Mouse (Mus musculus) spleen, postnatal 14 days (tissue): Measurements from ENCODE around the gene A630089N07Rik.
"Not testable (repeated sequence)": the region's sequence is repeated elsewhere in the genome, so short reads cannot be mapped to it uniquely, and the experiment has no call there.

Experiments used
- DNase-seq, 2 experiments: peaks; one replicate each; pipeline ENCODE4 v3.0.0; 2021 to 2022; ENCODE audit warnings: low spot score in 2 of 2

The A630089N07Rik gene

DNA sequence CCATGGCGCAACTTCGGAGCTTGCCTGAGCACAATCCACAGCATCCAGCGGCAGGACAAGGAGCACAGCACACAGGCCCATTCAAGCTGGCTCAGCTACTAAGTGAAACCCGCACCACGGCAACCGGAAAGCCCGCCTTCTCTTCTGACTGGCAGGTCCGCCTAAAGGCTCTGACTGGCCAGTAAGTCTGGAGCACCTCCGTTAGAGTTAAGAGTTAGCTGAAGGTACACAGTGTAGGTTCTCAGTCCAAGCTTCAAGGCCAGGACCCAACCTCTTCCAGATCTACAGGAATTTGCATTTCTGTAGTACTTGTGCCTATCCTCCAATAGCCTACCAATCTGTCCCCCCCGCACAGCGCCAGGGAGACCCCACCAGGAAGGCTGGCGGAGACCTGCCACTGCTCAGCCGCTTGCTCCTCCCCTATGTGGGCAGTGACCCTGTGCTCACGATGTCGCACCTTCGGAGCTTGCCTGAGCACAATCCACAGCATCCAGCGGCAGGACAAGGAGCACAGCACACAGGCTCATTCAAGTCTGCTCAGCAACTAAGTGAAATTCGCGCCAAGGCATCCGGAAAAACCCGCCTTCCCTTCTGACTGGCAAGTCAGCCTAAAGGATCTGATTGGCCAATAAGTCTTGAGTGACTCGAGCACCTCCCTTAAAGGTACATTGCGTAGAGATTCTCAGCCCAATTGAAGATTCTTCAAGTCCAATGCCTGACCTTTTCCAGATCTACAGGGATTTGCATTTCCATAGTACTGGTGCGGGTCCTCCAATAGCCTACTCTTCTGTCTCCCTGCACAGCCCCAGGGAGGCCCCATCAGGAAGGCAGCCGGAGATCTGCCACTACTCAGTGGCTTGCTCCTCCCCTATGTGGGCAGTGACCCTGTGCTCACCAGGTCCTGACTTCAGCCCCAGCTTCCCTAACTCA lies at the start of gene A630089N07Rik:
Gene A630089N07Rik, minus strand, starts transcription at position 562 of the 930 bp plus-strand sequence.
- peak; percentile 66 to 78 for DNase-seq

DNA sequence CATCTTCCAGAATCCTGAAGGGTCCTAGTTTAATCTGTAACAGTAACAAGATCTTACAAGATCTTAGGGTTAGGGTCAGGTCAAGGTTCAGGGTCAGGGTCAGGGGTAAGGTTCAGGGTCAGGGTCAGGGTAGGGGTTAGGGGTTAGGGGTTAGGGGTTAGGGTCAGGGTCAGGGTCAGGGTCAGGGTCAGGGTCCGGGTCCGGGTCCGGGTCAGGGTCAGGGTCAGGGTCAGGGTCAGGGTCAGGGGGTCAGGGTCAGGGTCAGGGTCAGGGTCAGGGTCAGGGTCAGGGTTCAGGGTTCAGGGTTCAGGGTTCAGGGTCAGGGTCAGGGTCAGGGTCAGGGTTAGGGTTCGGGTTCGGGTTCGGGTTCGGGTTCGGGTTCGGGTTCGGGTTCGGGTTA lies 24.9 kb upstream of the A630089N07Rik start:
- no peak for DNase-seq

DNA sequence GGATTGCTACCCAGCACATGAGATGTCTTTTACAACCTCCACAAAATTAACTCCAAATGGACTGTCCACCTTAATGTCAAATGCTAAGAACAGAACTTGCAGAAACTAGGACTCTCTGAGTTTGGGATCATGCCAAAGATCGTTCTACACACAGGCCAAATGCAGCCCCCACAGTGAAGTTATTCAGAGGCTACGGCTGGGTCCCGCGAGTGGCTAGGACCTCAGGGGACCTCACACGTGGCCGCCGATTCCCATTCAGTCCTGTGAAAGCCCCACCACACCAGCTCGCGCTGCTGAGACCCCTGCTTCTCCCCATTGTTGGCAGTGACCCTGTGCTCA lies 731 bp downstream of the A630089N07Rik start:
- DNase-seq = not testable (repeated sequence)

DNA sequence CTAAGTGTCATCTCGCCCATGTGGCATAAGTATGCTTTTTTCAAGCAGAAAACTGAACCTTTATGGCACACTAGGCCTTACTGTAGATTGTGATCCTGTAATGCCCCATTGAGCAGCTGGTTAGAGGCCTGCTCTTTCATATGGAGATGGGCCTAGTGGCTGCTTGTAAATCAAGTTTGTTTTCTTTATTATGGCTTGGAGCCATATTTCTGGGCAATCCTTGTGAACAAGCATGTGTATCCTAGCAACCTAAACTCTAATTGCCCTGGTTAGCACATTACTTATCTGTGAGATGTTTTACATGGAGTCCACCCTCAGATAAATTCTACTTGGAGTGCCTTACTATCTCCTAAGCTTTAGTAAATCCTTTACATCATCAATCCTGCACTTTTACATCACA lies 1.1 kb downstream of the A630089N07Rik start:
- DNase-seq = not testable (repeated sequence)

DNA sequence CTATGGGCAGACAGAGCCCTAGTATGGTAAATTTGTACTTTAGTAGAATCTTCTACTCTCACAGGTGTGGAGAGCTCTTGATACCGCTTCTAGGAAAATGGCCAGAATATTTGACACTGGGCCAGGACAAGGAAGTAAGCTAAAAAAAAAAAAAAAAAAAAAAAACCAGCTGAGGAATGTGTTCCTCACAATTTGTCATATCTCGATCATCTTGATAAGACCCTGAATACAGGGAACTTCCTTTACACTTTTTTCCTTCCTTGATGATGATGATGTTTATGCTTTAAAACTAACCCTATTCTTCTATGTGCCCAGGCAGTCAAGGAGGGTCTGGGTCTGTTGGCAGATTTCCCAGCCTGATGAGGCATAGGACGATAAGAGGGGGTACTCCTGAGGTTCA lies 2.9 kb downstream of the A630089N07Rik start:
- DNase-seq = not testable (repeated sequence)

DNA sequence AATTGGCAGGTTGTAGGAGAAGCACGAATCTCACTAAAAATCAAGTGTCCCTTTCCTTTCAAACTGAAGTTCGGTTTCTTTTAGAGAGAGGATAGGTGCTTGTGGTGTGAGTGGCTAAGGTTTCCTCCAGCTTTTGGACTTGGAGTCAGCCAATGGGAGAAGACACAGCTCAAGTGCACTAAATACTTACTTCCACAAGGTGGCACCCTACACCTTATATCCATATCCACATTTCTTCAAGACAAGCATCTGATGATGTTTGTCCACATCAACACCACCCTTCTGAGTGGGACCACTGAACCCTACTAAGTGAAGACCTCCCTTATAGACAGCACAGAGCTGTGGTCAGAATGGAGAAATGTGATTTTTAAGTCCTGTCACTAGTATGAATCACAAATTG lies 40.6 kb downstream of the A630089N07Rik start:
- no peak for DNase-seq

DNA sequence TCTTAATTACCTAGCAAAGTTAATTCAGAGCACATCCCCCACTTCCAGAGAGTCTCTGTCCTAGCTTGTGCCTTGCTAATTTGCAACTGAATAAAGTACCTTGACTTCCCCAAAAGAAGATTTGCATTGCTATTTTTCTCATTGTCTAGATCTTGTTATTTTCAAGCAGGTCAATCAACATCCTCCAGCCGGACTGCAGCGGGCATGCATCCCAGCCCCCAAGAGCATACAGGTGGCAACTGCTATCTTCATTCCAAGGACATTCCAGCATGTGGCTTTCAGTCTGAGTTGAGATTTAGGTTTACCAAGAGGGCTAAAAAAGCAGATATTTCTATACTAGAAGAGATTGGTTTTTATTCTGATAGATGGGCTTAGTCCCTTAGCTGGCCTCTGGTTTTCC lies 47.3 kb downstream of the A630089N07Rik start:
- DNase-seq = not testable (repeated sequence)

DNA sequence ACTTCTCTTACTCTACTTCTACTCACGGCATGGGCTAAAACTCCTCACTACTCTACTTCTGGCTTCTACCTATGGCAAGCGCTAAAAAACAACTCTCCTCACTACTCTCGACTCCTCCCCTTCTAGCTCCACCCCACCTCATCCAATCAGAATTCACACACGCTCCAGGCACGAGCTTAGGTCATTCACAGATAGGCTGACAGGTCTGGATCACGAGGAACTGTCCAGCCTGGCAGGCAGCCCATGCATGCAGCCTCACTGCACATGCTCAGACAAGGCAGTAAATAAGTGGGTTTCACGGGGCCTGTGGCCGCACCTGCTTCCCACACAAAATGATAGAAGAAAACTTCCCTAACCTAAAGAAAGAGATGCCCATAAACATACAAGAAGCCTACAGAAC lies 56.1 kb downstream of the A630089N07Rik start:
- not testable (repeated sequence) for DNase-seq

DNA sequence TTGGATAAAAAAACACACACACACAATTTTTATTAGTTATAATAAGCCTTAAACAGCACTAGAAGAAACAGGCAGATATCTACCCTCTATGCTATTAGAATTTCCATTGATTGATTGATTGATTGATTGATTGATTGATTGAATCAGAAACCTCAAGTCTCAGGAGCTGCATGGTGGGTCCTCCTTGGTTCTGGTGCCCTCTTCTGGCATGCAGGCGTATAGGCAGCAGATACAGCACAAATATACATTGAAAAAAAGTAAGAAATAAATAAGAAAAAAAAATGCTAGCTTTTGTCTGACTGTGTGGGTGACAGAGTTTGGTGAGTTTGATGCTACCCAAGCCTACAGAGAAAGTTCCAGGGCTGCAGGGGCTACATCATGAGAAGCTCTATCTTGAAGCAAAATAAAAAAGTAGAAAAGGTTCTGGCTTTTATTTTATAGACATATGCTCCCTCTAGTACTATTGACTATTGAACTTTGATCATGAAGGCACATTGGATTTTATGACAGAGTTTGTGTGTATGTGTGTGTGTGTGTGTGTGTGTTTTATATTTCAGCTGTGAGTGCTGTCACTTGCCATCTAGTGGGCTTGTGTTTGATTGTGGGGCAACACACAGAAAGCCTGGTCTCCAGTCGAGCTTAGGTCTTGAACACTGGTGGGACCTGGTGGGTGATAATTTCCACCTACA lies 59.4 kb downstream of the A630089N07Rik start:
- no peak for DNase-seq

DNA sequence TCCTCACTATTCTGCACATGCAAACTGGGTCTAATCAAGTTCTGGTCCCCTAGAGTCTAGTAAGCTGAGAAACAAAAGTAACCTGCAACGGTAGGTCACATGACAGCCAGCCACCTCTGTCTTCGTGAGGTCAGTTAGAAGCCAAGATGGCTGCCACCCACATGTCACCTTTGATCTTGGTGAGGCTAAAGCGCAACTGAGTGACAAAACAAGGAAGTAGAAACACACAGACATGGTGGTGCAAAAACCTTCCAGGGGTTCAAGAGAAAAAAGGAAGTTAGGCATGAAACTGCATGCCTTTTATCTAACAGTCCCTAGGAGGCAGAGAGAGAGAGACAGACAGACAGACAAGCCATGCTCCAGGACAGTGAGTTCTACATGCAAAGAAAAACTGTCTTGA lies 60.2 kb downstream of the A630089N07Rik start:
- DNase-seq = no peak

DNA sequence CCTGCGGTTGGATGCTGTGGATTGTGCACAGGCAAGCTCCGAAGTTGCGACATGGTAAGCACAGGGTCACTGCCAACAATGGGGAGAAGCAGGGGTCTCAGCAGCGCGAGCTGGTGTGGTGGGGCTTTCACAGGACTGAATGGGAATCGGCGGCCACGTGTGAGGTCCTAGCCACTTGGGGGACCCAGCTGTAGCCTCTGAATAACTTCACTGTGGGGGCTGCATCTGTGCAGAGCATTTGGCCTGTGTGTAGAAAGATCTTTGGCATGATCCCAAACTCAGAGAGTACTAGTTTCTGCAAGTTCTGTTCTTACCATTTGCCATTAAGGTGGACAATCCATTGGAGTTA lies 84.9 kb downstream of the A630089N07Rik start:
- not testable (repeated sequence) for DNase-seq

DNA sequence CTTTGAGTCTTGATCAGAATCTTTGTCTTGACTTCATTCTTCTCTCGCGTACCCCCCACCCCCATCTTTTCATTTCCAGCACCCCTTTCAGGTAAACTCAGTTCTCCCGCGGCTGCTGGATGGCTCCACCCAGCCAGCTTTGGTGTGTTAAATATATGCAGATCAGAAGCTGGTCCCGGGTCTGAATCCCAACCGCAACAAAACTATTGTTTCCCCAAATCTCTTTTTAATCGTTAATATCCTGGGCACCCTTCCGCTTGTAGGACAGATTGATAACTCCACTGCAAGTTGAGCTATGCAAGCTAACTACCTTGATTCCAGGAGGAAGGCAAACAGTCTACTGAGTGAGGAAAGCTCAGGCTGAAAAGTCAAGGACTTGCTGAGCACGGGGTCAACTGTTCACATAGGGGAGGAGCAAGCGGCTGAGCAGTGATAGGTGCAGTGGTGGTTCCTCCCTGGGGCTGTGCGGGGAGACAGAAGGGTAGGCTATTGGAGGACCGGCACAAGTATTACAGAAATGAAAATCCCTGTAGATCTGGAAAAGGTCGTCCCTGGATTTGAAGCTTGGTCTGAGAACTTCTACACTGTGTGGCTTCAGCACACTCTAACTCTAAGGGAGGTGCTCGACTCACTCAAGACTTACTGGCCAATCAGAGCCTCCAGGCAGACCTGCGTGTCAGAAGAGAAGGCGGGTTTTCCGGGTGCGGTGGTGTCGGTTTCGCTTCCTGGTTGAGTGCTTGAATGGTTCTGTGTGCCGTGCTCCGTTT lies 85.5 kb downstream of the A630089N07Rik start, which contains the start of gene B230307C23Rik:
Gene B230307C23Rik, plus strand, starts transcription at position 700 of the 767 bp plus-strand sequence.
- peak; percentile 65 to 79 for DNase-seq

DNA sequence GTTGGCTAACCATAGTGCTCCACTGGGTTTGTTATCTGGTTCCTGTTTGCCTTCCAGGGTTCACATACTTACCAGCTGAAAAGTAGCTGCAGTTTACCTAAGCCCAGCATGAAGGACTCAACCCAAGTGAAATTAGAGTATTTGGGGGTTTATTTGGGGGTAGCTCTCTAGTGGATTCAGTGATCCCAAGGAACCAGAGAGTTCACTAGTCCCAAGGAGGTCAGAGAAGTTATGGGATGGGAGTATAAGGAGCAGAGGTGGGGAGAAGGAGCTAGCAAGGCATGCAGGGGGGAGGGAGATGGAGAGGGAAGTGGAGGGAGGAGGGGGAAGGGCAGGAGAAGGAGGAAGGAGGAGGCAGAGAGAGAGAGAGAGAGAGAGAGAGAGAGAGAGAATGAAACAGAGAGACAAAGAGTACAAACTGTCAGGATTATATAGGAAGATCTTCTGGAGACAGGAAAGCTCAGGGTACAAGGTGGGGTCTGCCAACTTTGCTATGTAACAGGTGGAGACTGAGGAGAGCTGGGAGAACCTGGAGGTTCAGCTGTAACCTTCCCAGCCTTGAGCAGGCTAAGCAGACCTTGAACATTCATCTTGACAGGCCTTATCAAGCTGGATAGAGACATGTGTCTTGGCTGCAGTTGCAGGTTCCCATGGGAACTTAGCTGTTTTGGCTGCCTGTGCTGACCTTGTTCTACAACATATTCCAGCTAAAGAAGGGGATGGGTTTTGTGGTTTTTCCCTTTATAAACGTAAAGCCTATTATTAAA lies 86.2 kb downstream of the A630089N07Rik start:
- DNase-seq = no peak

DNA sequence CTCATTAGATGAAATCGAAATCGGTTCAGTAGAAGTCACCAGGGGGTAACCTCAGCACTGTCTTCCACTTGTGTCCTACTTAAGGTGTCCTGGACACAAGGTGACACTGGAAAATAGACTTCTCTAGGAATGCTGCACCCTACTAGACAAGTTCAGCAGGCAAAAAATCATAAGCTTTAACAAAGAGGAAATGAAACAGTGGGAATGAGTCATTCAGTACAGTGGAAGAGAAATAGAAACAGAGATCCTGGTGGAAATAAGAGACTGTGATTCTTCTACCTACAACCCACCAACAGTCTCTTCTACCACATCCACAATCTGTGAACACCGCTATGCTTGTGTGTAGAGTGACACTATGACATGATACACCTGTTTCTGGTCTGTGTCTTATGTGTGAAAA lies 89.8 kb downstream of the A630089N07Rik start:
- DNase-seq = not testable (repeated sequence)

DNA sequence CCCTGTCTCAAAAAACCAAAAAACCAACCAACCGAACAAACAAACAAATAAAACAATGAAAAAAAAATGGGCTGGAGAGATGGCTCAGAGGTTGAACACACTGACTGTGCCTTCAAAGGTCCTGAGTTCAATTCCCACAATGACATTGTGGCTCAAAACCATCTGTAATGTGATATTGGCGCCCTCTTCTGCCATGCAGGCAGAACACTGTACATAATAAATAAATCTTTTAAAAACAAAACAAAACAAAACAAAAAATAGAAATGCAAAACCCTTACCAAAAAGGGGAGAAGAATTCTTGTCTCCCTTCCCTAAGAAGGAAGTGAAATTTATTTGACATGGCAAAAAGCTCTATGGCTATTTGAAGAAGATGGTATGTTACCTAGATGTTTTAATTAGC lies 90.7 kb downstream of the A630089N07Rik start:
- no peak for DNase-seq

DNA sequence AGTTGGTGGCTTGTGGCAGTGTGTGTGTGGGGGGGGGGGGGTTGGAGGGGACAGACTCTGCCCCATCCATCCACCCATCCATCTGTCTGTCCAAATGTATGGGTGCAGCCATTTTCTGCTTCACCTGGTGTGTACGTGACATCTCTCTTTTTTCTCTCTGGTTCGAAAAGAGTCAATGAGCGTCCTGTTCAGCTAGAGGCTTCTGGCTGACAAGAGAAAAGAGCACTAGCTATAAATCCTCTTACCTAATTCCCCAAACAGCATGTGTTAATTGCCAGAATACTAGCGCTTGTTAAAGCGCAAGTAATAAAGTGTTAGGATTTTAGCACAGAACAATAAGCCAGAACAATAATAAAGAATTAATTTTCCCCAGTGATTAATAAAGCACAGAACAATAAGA lies 97.7 kb downstream of the A630089N07Rik start:
- no peak for DNase-seq

DNA sequence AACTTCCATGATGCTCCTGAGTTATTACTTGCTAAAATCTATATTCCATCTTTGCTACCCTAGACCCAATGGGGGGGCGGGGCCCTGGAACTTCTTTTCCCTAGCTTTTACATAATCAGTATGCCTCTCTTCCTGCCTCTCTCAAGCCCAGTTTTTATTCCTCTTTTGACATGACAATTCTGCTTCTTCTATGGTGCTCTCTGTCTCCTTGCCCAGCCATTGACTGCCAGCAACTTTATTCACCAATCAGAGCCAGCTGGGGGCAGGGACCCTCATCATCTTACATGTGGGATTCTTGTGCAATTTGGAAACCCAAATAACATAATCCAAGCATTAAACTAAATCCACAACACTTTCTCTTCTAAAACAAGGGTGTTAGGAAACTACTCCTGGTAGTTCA lies 100.9 kb downstream of the A630089N07Rik start:
- DNase-seq = no peak

DNA sequence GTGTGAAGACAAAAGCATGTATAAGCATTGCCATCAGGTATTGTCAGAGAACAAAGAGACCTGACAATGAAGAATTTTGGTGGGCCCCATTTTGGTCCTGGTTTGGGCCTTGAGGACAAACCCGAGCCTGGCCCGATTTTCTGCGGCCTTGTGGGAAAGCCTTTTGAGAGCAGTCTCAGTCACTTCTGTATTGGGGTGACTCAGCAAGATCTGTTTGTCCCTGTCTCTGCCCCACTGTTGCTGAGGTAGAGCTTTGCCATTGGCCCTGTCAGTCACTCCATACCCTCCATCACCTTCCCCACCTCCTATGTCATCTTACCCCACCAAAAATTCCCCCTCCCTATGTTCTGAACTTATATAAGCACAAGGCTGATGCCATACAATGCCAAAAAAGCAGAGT lies 104.5 kb downstream of the A630089N07Rik start:
- no peak for DNase-seq

DNA sequence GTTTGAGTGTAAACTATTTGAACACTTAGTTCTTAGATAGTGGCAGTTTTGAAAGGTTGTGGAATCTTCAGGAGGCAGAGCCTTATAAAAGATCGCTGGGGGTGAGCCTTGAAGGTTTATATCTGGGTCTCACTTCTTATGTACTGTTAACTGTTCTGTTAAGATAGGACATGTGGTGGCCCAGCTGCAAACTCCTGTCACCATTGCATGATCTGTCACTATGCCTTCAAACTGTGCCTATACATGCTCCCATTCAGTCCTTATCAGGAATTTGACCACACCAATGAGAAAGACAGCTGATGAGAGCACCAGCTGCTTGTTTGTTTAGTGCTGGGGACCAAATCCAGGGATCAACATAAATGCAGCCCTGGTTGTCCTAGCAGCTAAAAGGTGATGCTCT lies 105.0 kb downstream of the A630089N07Rik start:
- no peak for DNase-seq

DNA sequence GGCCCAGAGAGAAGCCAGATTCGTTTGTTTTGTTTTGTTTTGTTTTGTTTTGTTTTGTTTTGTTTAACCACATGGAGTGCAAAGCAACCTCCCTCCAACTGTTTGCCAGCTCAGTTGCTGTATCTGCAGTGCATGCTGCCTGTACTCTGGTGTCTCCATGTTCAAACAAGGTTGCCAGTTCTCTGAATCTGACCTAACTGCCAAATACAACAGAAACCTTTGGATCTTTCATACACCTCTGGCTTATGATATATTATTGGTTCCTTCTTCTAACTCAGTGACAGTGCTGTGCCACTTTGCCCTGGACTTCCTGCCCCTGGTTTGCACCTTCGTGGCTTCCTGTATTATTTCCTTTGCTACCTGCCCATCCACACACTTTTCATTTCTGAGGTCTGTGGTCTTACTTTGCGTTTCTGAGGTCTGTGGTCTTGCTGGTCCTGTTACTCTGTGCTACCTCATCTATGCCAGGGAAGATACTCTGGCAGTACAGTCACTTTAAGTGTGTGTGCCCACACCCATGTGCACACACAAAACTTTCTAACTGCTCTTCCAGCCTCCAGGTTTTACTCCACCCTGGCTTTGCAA lies 118.2 kb downstream of the A630089N07Rik start:
- DNase-seq = no peak
